Mouse (Mus musculus): ENCODE results near the gene Lsmem1. TPM values are rescaled to one million over a fixed set of nuclear protein-coding genes. Genes with fewer than 3 reads are reported as not detected.

Lsmem1 gene
- total and polyA plus RNA-seq, 2 experiments from 2014 or later: not detected

DNA sequence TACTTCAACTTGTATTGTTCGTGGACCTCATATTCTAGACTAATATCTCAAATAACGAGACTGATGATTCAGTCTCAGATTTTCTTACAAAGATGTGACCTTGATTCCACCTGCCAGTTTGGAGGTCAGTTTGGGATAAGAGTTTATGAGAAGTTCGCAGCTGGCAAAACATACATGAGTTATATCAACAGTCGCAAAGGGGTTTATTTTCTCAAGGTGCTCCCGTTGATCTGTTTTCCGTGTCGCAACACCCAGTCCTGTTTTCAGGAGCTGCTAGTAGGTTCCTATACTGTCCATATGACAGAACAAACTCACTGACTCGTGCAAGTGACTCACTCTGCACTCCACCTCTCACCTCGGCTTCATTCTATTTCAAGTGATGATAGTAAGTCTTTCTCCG, 24.4 kb upstream of the Lsmem1 start:
- 50% methylated on average over 10 of the region's 10 CpGs for WGBS
- no peaks in the 10 kb centered on the region for H3K36me3 ChIP-seq (ENCODE audit: insufficient read depth, low read length)
- H3K27me3 ChIP-seq (ENCODE audit: insufficient read depth, low read length): no peaks in the 10 kb centered on the region
- no peaks in the 10 kb centered on the region for H3K4me1 ChIP-seq (ENCODE audit: insufficient read depth, low read length)
- no peaks in the 10 kb centered on the region for H3K9me3 ChIP-seq (ENCODE audit: low read length)
- H3K9ac ChIP-seq (replicated peaks; ENCODE audit: low read length, poor library complexity, severe bottlenecking): peak overlapping the region; percentile 24; the same call in 1 of the 2 replicates
- H3K27ac ChIP-seq (ENCODE audit: low read depth, low read length): peak overlapping the region; percentile 65; the same call in 1 of the 2 replicates
- H3K4me3 ChIP-seq (ENCODE audit: low read depth, low read length): peak overlapping the region; percentile 94
- TF ChIP-seq CTCF (IDR thresholded peaks at IDR 0.05): no peak
- ATAC-seq (ENCODE audit: low FRiP score) (no peak), DNase-seq (ENCODE audit: low spot score) (no peak)
- peak overlapping the region; percentile 75 for H3K4me2 ChIP-seq (ENCODE audit: low read depth, low read length, poor library complexity, severe bottlenecking)

DNA sequence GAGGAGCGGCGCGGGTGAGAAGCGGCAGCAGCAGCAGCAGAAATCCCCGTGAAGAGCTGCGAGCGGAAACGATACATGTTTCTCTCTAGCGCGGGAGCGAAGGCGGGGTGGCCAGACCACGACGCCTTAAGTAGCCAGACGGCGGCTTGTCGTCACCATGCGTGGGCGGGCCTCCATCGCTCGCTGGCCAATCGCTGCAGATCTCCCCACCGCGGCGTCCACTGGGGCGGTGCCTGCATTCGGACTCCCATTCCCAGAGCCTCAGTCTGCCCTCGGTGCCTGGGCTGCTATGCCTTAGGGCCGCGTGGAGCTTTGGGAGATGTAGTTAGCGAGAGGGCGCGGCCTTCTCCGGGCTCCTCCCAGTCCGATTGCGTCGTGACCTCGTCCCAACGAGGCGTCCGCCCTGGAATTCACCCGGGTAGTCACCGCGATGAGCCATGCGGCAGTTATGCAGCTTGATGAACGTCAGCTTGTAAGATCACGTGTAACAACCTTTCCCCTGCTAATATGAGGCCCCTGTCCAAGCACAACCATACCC, 23.9 kb upstream of the Lsmem1 start:
- Histone ChIP-seq H3K36me3 (ENCODE audit: insufficient read depth, low read length) (no peaks in the 10 kb centered on the region), H3K27me3 (ENCODE audit: insufficient read depth, low read length) (no peaks in the 10 kb centered on the region), H3K4me3 (ENCODE audit: low read depth, low read length) (peak overlapping the region; percentile 94), H3K27ac (ENCODE audit: low read depth, low read length) (peak overlapping the region; percentile 96), H3K9ac (replicated peaks; ENCODE audit: low read length, poor library complexity, severe bottlenecking) (peak overlapping the region; percentile 85), H3K9me3 (ENCODE audit: low read length) (no peaks in the 10 kb centered on the region), H3K4me2 (ENCODE audit: low read depth, low read length, poor library complexity, severe bottlenecking) (peak overlapping the region; percentile 75), H3K4me1 (ENCODE audit: insufficient read depth, low read length) (no peaks in the 10 kb centered on the region)
- DNase-seq (ENCODE audit: low spot score) (peak; percentile 100), ATAC-seq (ENCODE audit: low FRiP score) (peak; percentile 99)
- WGBS: under 1% methylated on average over 47 of the region's 47 CpGs
- no peak for TF ChIP-seq CTCF (IDR thresholded peaks at IDR 0.05)

DNA sequence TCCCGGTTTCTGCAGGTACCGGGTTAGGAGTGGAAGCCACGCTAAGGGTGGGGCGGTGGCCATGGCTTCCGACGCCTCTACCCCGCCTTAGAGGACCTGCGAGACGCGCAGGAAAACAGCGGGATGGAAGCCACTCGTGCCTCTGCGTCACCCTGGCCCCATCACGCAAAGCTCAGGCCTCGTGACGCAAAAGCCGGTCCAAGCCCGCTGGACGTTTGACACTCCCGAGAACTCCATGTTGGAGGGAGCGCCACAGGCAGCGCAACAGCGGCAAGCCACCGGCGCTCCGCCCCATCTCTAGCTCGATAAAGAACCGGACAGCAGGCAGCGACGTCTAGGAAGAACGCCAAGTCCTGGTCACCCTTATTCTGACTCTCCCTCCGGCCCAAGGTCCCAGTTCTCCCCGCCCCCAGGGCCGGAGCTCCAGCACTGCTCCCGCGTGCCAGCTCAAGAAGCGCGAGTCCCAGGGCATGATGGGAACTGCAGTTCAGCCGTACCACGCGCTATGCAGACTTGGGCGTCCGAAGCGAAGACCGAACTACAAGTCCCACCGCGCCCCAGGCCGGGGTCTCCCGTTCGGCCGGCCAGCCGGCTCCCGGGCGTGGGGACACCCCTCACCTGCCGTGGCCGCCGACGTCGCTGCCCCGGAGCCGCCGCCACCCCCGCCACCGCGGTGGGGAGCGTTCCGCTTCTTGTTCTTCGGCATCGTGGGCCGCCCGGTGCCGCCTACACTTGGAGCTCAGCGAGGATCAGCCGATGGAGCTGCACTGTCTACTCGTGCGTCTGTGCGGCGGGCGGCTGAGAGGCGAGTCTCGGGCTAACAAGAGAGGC, 23.2 kb upstream of the Lsmem1 start:
- H3K4me2 ChIP-seq (ENCODE audit: low read depth, low read length, poor library complexity, severe bottlenecking): peak overlapping the region; percentile 69
- H3K27me3 ChIP-seq (ENCODE audit: insufficient read depth, low read length): no peaks in the 10 kb centered on the region
- H3K9me3 ChIP-seq (ENCODE audit: low read length): no peaks in the 10 kb centered on the region
- H3K27ac ChIP-seq (ENCODE audit: low read depth, low read length): peak overlapping the region; percentile 96
- TF ChIP-seq CTCF (IDR thresholded peaks at IDR 0.05): peak; percentile 49
- H3K36me3 ChIP-seq (ENCODE audit: insufficient read depth, low read length): no peaks in the 10 kb centered on the region
- DNase-seq (ENCODE audit: low spot score) (peak; percentile 99), ATAC-seq (ENCODE audit: low FRiP score) (peak; percentile 96)
- H3K4me1 ChIP-seq (ENCODE audit: insufficient read depth, low read length): no peaks in the 10 kb centered on the region
- peak overlapping the region; percentile 94 for H3K4me3 ChIP-seq (ENCODE audit: low read depth, low read length)
- H3K9ac ChIP-seq (replicated peaks; ENCODE audit: low read length, poor library complexity, severe bottlenecking): peak overlapping the region; percentile 85
- WGBS: under 1% methylated on average over 66 of the region's 81 CpGs

DNA sequence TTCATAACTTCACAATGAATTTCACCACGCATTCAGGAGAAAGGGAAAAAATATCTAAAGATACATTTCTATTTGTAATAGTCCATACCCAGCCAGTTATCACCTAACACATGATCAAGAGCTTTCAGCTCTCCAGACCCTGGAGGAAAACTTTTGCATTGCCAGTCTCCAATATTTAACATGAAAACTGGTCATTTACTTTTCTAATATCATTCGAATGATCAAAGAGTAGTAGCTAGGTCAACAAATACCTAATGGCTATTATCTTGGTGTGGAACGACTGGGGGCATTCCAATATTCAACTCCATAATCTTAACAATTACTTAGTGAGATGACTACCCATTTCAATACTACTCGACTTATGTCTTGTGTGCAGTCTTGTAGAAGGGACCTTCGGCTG, 22.3 kb upstream of the Lsmem1 start:
- DNase-seq (ENCODE audit: low spot score): no peak
- no peak overlapping the region for H3K27ac ChIP-seq (ENCODE audit: low read depth, low read length)
- no peak for TF ChIP-seq CTCF (IDR thresholded peaks at IDR 0.05)
- no peak for ATAC-seq (ENCODE audit: low FRiP score)
- H3K4me3 ChIP-seq (ENCODE audit: low read depth, low read length): peak overlapping the region; percentile 94
- no peaks in the 10 kb centered on the region for H3K36me3 ChIP-seq (ENCODE audit: insufficient read depth, low read length)
- no peaks in the 10 kb centered on the region for H3K27me3 ChIP-seq (ENCODE audit: insufficient read depth, low read length)
- H3K4me1 ChIP-seq (ENCODE audit: insufficient read depth, low read length): no peaks in the 10 kb centered on the region
- H3K9ac ChIP-seq (replicated peaks; ENCODE audit: low read length, poor library complexity, severe bottlenecking): peak overlapping the region; percentile 85
- H3K4me2 ChIP-seq (ENCODE audit: low read depth, low read length, poor library complexity, severe bottlenecking): peak overlapping the region; percentile 69
- WGBS: 18% methylated on average over 5 of the region's 5 CpGs
- no peaks in the 10 kb centered on the region for H3K9me3 ChIP-seq (ENCODE audit: low read length)

DNA sequence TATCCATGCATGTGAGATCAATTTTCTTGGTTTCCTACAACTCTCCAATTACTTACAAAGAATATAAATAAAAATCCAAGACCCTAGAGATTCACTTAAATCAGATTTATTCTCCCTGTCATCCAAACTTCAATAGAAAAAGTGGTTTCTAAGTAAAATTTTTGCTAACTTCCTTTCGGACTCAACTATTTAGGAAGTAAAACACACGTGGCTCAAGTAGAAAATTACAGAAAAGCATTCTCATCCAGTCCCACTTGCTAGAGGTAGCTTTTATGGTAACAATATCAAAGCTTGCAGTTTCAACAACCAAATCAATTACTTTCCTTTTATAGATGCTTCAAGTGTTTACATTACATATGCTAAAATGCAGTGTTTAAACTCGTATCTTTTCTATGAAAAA, 21.6 kb upstream of the Lsmem1 start:
- H3K4me2 ChIP-seq (ENCODE audit: low read depth, low read length, poor library complexity, severe bottlenecking): peak overlapping the region; percentile 69
- no peak overlapping the region for H3K9ac ChIP-seq (replicated peaks; ENCODE audit: low read length, poor library complexity, severe bottlenecking)
- no peak for ATAC-seq (ENCODE audit: low FRiP score)
- TF ChIP-seq CTCF (IDR thresholded peaks at IDR 0.05): no peak
- no peaks in the 10 kb centered on the region for H3K27me3 ChIP-seq (ENCODE audit: insufficient read depth, low read length)
- 31% methylated on average over 3 of the region's 3 CpGs for WGBS
- H3K27ac ChIP-seq (ENCODE audit: low read depth, low read length): no peak overlapping the region
- peak overlapping the region; percentile 94; the same call in 1 of the 2 replicates for H3K4me3 ChIP-seq (ENCODE audit: low read depth, low read length)
- H3K9me3 ChIP-seq (ENCODE audit: low read length): no peaks in the 10 kb centered on the region
- no peak for DNase-seq (ENCODE audit: low spot score)
- H3K4me1 ChIP-seq (ENCODE audit: insufficient read depth, low read length): no peaks in the 10 kb centered on the region
- peaks cover under 1% of the 10 kb centered on the region; the same call in 1 of the 2 replicates for H3K36me3 ChIP-seq (ENCODE audit: insufficient read depth, low read length)

DNA sequence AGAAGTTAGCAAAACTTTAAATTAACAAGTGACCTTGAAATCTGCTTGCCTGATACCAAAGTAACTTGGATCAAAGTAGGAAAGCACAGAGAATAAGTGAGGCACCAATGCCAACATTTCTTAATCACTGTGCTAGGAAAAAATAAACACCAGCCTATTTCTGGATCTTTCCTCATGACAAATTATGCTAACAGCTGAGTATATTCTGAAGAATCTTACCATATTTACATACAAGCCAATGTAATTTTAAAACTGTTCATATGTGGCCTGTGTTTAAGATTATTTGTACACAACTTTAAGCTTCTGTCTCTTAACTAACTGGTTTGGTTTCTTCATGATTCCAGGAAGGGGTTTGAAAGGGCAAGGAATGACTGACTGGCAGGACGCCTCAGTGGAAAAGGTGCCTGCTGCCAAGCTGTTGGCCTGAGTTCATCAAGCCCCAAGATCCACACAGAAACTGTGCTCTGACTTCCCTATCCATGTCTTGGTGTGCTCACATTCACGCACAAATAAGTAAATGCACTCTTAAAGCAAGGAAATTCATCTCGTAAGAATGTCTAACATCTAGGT, 20.8 kb upstream of the Lsmem1 start:
- ATAC-seq (ENCODE audit: low FRiP score) (no peak), DNase-seq (ENCODE audit: low spot score) (peak; percentile 35)
- no peak for TF ChIP-seq CTCF (IDR thresholded peaks at IDR 0.05)
- H3K9ac ChIP-seq (replicated peaks; ENCODE audit: low read length, poor library complexity, severe bottlenecking): no peak overlapping the region
- peaks cover 8% of the 10 kb centered on the region for H3K36me3 ChIP-seq (ENCODE audit: insufficient read depth, low read length)
- 46% methylated on average over 3 of the region's 3 CpGs for WGBS
- H3K27ac ChIP-seq (ENCODE audit: low read depth, low read length): no peak overlapping the region
- H3K4me1 ChIP-seq (ENCODE audit: insufficient read depth, low read length): no peaks in the 10 kb centered on the region
- no peak overlapping the region for H3K4me3 ChIP-seq (ENCODE audit: low read depth, low read length)
- no peaks in the 10 kb centered on the region for H3K27me3 ChIP-seq (ENCODE audit: insufficient read depth, low read length)
- H3K4me2 ChIP-seq (ENCODE audit: low read depth, low read length, poor library complexity, severe bottlenecking): peak overlapping the region; percentile 69
- H3K9me3 ChIP-seq (ENCODE audit: low read length): no peaks in the 10 kb centered on the region
